Mouse (Mus musculus) MEL (cell line): Measurements from ENCODE around the gene Gpr149. TPM values are rescaled to one million over a fixed set of nuclear protein-coding genes. Genes with fewer than 3 reads are reported as not detected.

Experiments
- DNase-seq: peaks from one replicate; pipeline ENCODE4 v3.0.0; 2011; ENCODE audit warnings: low read depth, low spot score
- H3K27ac ChIP-seq: 2 replicates; pipeline ENCODE4 v1.5.1; 2012; ENCODE audit warnings: low read depth, mild to moderate bottlenecking, control low read depth, low read length, moderate library complexity; ENCODE audit not compliant: control insufficient read depth
- H3K27me3 ChIP-seq, 2 experiments: fragments of 150-350 bp in 1 of 2; sonication (generic) in 1 of 2; 2 replicates each; pipeline ENCODE4 v1.6.1; 2012; ENCODE audit warnings: low read length in 2 of 2, mild to moderate bottlenecking in 2 of 2, improper control_type of control experiment in 1 of 2, moderate library complexity in 1 of 2; ENCODE audit not compliant: insufficient read depth in 2 of 2, control insufficient read depth in 1 of 2
- H3K36me3 ChIP-seq, 2 experiments: 2 replicates each; pipeline ENCODE4 v1.6.1; 2012 to 2014; ENCODE audit warnings: low read length in 2 of 2, improper control_type of control experiment in 1 of 2, inconsistent platforms in 1 of 2, mild to moderate bottlenecking in 1 of 2; ENCODE audit not compliant: insufficient read depth in 2 of 2, control insufficient read depth in 1 of 2
- H3K4me1 ChIP-seq, 2 experiments: fragments of 150-350 bp in 1 of 2; sonication (generic) in 1 of 2; 2 replicates each; pipeline ENCODE4 v1.6.1; 2012; ENCODE audit warnings: low read length in 2 of 2, improper control_type of control experiment in 1 of 2, mild to moderate bottlenecking in 1 of 2; ENCODE audit not compliant: insufficient read depth in 2 of 2, control insufficient read depth in 1 of 2
- H3K4me3 ChIP-seq, 2 experiments: fragments of 150-350 bp in 1 of 2; sonication (generic) in 1 of 2; 2 replicates each; pipeline ENCODE4 v1.5.1; 2012; ENCODE audit warnings: low read depth in 2 of 2, low read length in 2 of 2, mild to moderate bottlenecking in 2 of 2, moderate library complexity in 2 of 2, control low read depth in 1 of 2, improper control_type of control experiment in 1 of 2; ENCODE audit not compliant: control insufficient read depth in 1 of 2, insufficient read depth in 1 of 2
- H3K79me2 ChIP-seq: 2 replicates; pipeline ENCODE4 v1.6.1; 2012; ENCODE audit warnings: mild to moderate bottlenecking, low read length, moderate library complexity; ENCODE audit not compliant: control insufficient read depth, poor library complexity, insufficient read depth
- H3K9ac ChIP-seq: 2 replicates; pipeline ENCODE4 v1.6.1; 2012; ENCODE audit warnings: low read depth, mild to moderate bottlenecking, control low read depth, low read length, moderate library complexity; ENCODE audit not compliant: control insufficient read depth, poor library complexity, severe bottlenecking
- H3K9me3 ChIP-seq: fragments of 150-350 bp; sonication (generic); replicated peaks from 2 replicates; pipeline ENCODE4 v1.6.1; 2012; ENCODE audit warnings: mild to moderate bottlenecking, low read length, improper control_type of control experiment, moderate library complexity; ENCODE audit not compliant: insufficient read depth
- CHD2 ChIP-seq: IDR thresholded peaks from 2 replicates; pipeline ENCODE4 v1.6.1; 2011; ENCODE audit warnings: low read length, improper control_type of control experiment
- E2F4 ChIP-seq: IDR thresholded peaks from 2 replicates; pipeline ENCODE4 v1.6.1; 2011; ENCODE audit warnings: low read depth, low read length, improper control_type of control experiment, borderline replicate concordance
- ELF1 ChIP-seq: IDR thresholded peaks from 2 replicates; pipeline ENCODE4 v1.6.1; 2014; ENCODE audit warnings: low read depth, mild to moderate bottlenecking, inconsistent platforms, low read length, improper control_type of control experiment, moderate library complexity
- ETS1 ChIP-seq: IDR thresholded peaks from 2 replicates; pipeline ENCODE4 v1.6.1; 2012; ENCODE audit warnings: low read depth, mild to moderate bottlenecking, inconsistent platforms, low read length, improper control_type of control experiment, moderate library complexity
- GATA1 ChIP-seq: IDR thresholded peaks from 2 replicates; pipeline ENCODE4 v1.6.1; 2011; ENCODE audit warnings: low read depth, low read length, improper control_type of control experiment
- HCFC1 ChIP-seq: IDR thresholded peaks from 2 replicates; pipeline ENCODE4 v1.6.1; 2012; ENCODE audit warnings: low read depth, mild to moderate bottlenecking, inconsistent platforms, low read length, improper control_type of control experiment, moderate library complexity
- MAX ChIP-seq: IDR thresholded peaks from 2 replicates; pipeline ENCODE4 v1.6.1; 2011; ENCODE audit warnings: low read length, improper control_type of control experiment
- MEF2A ChIP-seq: IDR thresholded peaks from 2 replicates; pipeline ENCODE4 v1.6.1; 2014; ENCODE audit warnings: low read depth, mild to moderate bottlenecking, inconsistent platforms, low read length, improper control_type of control experiment; ENCODE audit not compliant: poor library complexity, insufficient replicate concordance, severe bottlenecking; ENCODE audit errors: extremely low read depth
- MXI1 ChIP-seq: IDR thresholded peaks from 2 replicates; pipeline ENCODE4 v1.6.1; 2011; ENCODE audit warnings: mild to moderate bottlenecking, low read depth, low read length, improper control_type of control experiment
- MYB ChIP-seq: IDR thresholded peaks from 2 replicates; pipeline ENCODE4 v1.6.1; 2011; ENCODE audit warnings: mild to moderate bottlenecking, low read depth, low read length, improper control_type of control experiment
- NELFE ChIP-seq: IDR thresholded peaks from 2 replicates; pipeline ENCODE4 v1.6.1; 2011; ENCODE audit warnings: low read depth, low read length, improper control_type of control experiment
- POLR2A ChIP-seq, 2 experiments: IDR thresholded peaks; 2 replicates each; pipeline ENCODE4 v1.6.1; 2011 to 2012; ENCODE audit warnings: low read length in 2 of 2, mild to moderate bottlenecking in 2 of 2, control low read depth in 1 of 2, improper control_type of control experiment in 1 of 2, low read depth in 1 of 2, moderate library complexity in 1 of 2; ENCODE audit not compliant: control insufficient read depth in 1 of 2, insufficient read depth in 1 of 2, poor library complexity in 1 of 2
- POLR2AphosphoS2 ChIP-seq: IDR thresholded peaks from 2 replicates; pipeline ENCODE4 v1.6.1; 2011; ENCODE audit warnings: low read length, improper control_type of control experiment
- RCOR1 ChIP-seq: IDR thresholded peaks from 2 replicates; pipeline ENCODE4 v1.6.1; 2012; ENCODE audit warnings: low read depth, mild to moderate bottlenecking, inconsistent platforms, low read length, improper control_type of control experiment
- SIN3A ChIP-seq: IDR thresholded peaks from 2 replicates; pipeline ENCODE4 v1.6.1; 2012; ENCODE audit warnings: low read length, improper control_type of control experiment, inconsistent platforms
- SMC3 ChIP-seq: IDR thresholded peaks from 2 replicates; pipeline ENCODE4 v1.6.1; 2011; ENCODE audit warnings: low read depth, low read length, improper control_type of control experiment
- TBP ChIP-seq: IDR thresholded peaks from 2 replicates; pipeline ENCODE4 v1.8.0; 2011; ENCODE audit warnings: low read depth, low read length, improper control_type of control experiment
- TCF12 ChIP-seq: IDR thresholded peaks from 2 replicates; pipeline ENCODE4 v1.6.1; 2014; ENCODE audit warnings: low read depth, mild to moderate bottlenecking, inconsistent platforms, low read length, improper control_type of control experiment, moderate library complexity
- USF1 ChIP-seq: IDR thresholded peaks from 2 replicates; pipeline ENCODE4 v1.6.1; 2014; ENCODE audit warnings: low read depth, mild to moderate bottlenecking, inconsistent platforms, low read length, improper control_type of control experiment, moderate library complexity
- USF2 ChIP-seq, 2 experiments: IDR thresholded peaks; 2 replicates each; pipeline ENCODE4 v1.6.1; 2011 to 2012; ENCODE audit warnings: improper control_type of control experiment in 2 of 2, low read length in 2 of 2, borderline replicate concordance in 1 of 2, inconsistent platforms in 1 of 2, low read depth in 1 of 2, mild to moderate bottlenecking in 1 of 2; ENCODE audit not compliant: insufficient read depth in 1 of 2
- ZMIZ1 ChIP-seq: IDR thresholded peaks from 2 replicates; pipeline ENCODE4 v1.6.1; 2012; ENCODE audit warnings: low read depth, mild to moderate bottlenecking, inconsistent platforms, low read length, improper control_type of control experiment, moderate library complexity
- polyA plus RNA-seq, 2 experiments: library from polyadenylated mRNA; stranded (reverse) in 1 of 2; unstranded in 1 of 2; fragments of >175 nt in 1 of 2; fragments of >200 nt in 1 of 2; gene quantifications; 2 replicates each; pipeline versions ENCODE4 v1.2.1 to v1.2.4; 2012; ENCODE audit warnings: low replicate concordance in 2 of 2, low read depth in 1 of 2; ENCODE audit not compliant: insufficient read length in 2 of 2, insufficient read depth in 1 of 2, missing spikeins in 1 of 2
- total RNA-seq: library from RNA; depleted of rRNA; stranded (reverse); fragments of 300-350 nt; gene quantifications from 2 replicates; pipeline ENCODE4 v1.2.3, GENCODE M21; 2012

Gpr149 gene
- total and polyA plus RNA-seq, 3 experiments: not detected

DNA sequence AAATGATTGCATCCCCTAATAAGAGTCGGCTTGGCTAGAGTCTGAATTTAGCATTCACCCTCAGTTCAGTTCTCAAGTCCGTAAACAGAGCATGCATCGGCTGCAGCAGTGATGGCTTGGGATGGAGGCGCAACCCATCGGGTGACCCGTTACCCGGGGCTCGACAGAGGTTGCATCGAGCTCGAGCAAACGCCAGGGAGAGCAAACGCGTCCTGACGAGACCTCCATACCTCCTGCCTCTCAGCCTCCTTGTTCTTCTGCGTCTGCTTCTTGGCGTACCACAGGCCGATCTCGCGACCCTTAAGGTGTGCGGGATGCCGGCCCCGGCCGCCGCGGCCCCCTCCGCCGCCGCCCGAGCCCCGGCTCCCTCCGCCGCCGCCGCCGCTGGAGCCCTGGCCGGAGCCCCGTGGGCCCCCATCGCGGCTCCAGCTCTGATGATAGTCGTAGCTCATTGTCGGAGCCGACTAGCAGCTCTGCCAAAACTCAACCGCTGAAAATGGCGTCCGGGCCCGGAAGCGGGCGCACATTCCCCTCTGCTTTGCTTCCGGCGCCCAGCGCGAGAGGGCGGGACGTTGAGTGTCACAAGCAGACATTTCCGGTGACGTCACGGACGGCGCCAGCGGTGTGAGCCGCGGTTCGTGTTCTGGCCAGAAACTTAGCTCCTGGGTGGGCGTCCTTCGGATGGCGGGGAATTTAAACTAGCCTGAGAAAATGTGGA is 98.3 kb downstream of the Gpr149 start, which contains the start of gene Dhx36:
TSS of gene Dhx36 (minus strand) at position 517 of the 718 bp plus-strand sequence.
- Histone ChIP-seq H3K36me3 (peaks cover 2 to 18% of the 10 kb centered on the region in 2 experiments), H3K4me1 (peaks cover 9 to 11% of the 10 kb centered on the region in 2 experiments; a peak in 3 of 4 replicates), H3K27ac (peak within 1 kb of the TSS; percentile 27; the same call in 1 of the 2 replicates), H3K4me3 (peak within 1 kb of the TSS; percentile 92 to 100), H3K79me2 (peaks cover 21% of the 10 kb centered on the region), H3K27me3 (no peaks in the 10 kb centered on the region), H3K9me3 (no peaks in the 10 kb centered on the region), H3K9ac (peak within 1 kb of the TSS; percentile 98)
- peak; percentile 95 for DNase-seq
- no peak for TF ChIP-seq RCOR1
- peak; percentile 61; the same call in 1 of the 2 replicates for TF ChIP-seq ZMIZ1
- no peak for TF ChIP-seq SMC3
- TF ChIP-seq MYB: no peak
- no peak for TF ChIP-seq USF2 (IDR thresholded peaks at IDR 0.05; ENCODE audit: borderline replicate concordance in 1 of 2, insufficient read depth in 1 of 2, low read depth in 1 of 2, low read length in 2 of 2)
- TF ChIP-seq MAX: peak; percentile 85
- no peak for TF ChIP-seq USF1
- peak; percentile 87 for TF ChIP-seq HCFC1
- peak; percentile 50; the same call in 1 of the 2 replicates for TF ChIP-seq TCF12
- TF ChIP-seq E2F4: peak; percentile 62
- TF ChIP-seq GATA1: no peak
- peak; percentile 80 for TF ChIP-seq MXI1
- TF ChIP-seq POLR2AphosphoS2: peak; percentile 68; the same call in 1 of the 2 replicates
- peak; percentile 84 for TF ChIP-seq ELF1
- 0 out of 2 replicates have a peak, but pooled peaks have one; percentile 36 for TF ChIP-seq ETS1
- TF ChIP-seq SIN3A: peak; percentile 61
- peak; percentile 68 for TF ChIP-seq TBP
- no peak for TF ChIP-seq MEF2A
- TF ChIP-seq CHD2: no peak
- peak; percentile 85 for TF ChIP-seq NELFE
- TF ChIP-seq POLR2A (IDR thresholded peaks at IDR 0.05; ENCODE audit: control insufficient read depth in 1 of 2, insufficient read depth in 1 of 2, low read depth in 1 of 2, low read length in 2 of 2, poor library complexity in 1 of 2): peak; percentile 68 to 90; a peak in 3 of 4 replicates
